Mouse (Mus musculus): ENCODE measurements around the gene Mapk7. TPM values are rescaled to one million over a fixed set of nuclear protein-coding genes. Genes with fewer than 3 reads are reported as not detected.

Gene Mapk7
- polyA plus RNA-seq, 1 experiment = 63.8 TPM

DNA sequence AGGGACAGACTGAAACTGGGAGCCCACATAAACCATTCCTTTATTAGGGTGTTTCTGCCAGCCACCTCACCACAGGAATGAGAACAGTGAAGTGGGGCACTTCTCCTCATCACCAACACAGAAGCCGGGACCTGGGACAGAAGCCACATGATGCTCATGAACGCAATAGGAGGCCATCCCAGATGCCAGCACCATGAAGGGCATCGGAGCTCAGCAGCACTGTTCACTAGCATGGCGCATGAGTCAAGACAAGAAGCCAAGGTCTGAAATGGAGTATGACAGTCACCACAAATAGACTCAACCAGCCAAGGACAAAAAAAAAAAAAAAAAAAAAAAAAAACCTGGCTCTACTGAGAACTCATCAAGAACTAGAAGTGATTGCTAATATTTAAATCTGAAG, 53.8 kb downstream of the Mapk7 start:
- no peaks in the 10 kb centered on the region for H3K4me1 ChIP-seq (replicated peaks; ENCODE audit: control insufficient read depth, insufficient read depth, low read length)
- H3K36me3 ChIP-seq (ENCODE audit: control insufficient read depth, insufficient read depth, low read length) = no peaks in the 10 kb centered on the region
- TF ChIP-seq POLR2A (IDR thresholded peaks at IDR 0.05; ENCODE audit: control insufficient read depth, extremely low read depth, insufficient read depth, low read length, poor library complexity) = no peak
- TF ChIP-seq CTCF (IDR thresholded peaks at IDR 0.05; ENCODE audit: borderline replicate concordance, control insufficient read depth, extremely low read depth, insufficient read depth, low read length, poor library complexity) = no peak
- H3K27ac ChIP-seq (ENCODE audit: control insufficient read depth, insufficient read depth, low read length) = no peak overlapping the region
- no peaks in the 10 kb centered on the region for H3K27me3 ChIP-seq (ENCODE audit: control insufficient read depth, insufficient read depth, low read length)
- 99% methylated on average over 4 of the region's 4 CpGs for WGBS
- DNase-seq = no peak
- H3K4me3 ChIP-seq (ENCODE audit: control insufficient read depth, insufficient read depth, low read length) = no peak overlapping the region

DNA sequence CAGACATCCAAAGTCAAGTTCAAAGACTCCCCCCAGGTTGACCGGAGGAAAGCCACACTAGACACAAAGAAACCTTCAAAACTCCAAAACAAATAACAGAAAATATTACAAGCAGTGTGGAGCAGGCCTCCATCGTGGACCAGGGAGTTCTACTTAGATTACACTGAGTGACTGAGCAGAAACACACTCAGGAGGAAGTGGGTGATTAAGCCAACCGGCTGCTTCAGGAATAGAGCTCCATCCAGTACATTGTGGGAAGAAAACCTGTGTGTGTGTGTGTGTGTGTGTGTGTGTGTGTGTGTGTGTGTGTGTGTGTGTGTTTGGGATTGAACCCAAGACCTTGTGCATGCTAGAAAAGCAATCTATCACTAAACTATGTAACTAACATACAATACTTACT, 55.0 kb downstream of the Mapk7 start:
- no peak for DNase-seq
- no peaks in the 10 kb centered on the region for H3K36me3 ChIP-seq (ENCODE audit: control insufficient read depth, insufficient read depth, low read length)
- 36% methylated on average over 3 of the region's 3 CpGs for WGBS
- H3K4me3 ChIP-seq (ENCODE audit: control insufficient read depth, insufficient read depth, low read length) = no peak overlapping the region
- no peaks in the 10 kb centered on the region for H3K4me1 ChIP-seq (replicated peaks; ENCODE audit: control insufficient read depth, insufficient read depth, low read length)
- no peak overlapping the region for H3K27ac ChIP-seq (ENCODE audit: control insufficient read depth, insufficient read depth, low read length)
- no peaks in the 10 kb centered on the region for H3K27me3 ChIP-seq (ENCODE audit: control insufficient read depth, insufficient read depth, low read length)
- TF ChIP-seq CTCF (IDR thresholded peaks at IDR 0.05; ENCODE audit: borderline replicate concordance, control insufficient read depth, extremely low read depth, insufficient read depth, low read length, poor library complexity) = no peak

Other genes with a start within 250 kb of the Mapk7 start
- gene Aldh3a2, start 226.9 kb downstream of the Mapk7 start, polyA plus RNA-seq (2012; rRNA removed) = 89.9 and 92.7 TPM in 2 replicates
- gene Slc47a2, start 151.5 kb downstream of the Mapk7 start, polyA plus RNA-seq (2012; rRNA removed) = 0.51 and 0.67 TPM in 2 replicates
- gene Slc47a1, start 116.1 kb downstream of the Mapk7 start, polyA plus RNA-seq (2012; rRNA removed) = 1.5 and 3.4 TPM in 2 replicates
- gene Rnf112, start 40.3 kb downstream of the Mapk7 start, polyA plus RNA-seq (2012; rRNA removed) = 0.12 and 0.13 TPM in 2 replicates
- 20.0 and 21.9 TPM in 2 replicates for gene Mfap4, start 9.0 kb downstream of the Mapk7 start, polyA plus RNA-seq (2012; rRNA removed)
- 11.6 and 16.0 TPM in 2 replicates for gene B9d1, start 10.7 kb upstream of the Mapk7 start, polyA plus RNA-seq (2012; rRNA removed)
- gene Epn2, start 85.3 kb upstream of the Mapk7 start, polyA plus RNA-seq (2012; rRNA removed) = 5.7 and 7.3 TPM in 2 replicates
- gene Grap, start 158.9 kb upstream of the Mapk7 start, polyA plus RNA-seq (2012; rRNA removed) = 119 and 124 TPM in 2 replicates
- gene Fam83g, start 189.7 kb upstream of the Mapk7 start, polyA plus RNA-seq (2012; rRNA removed) = 8.9 and 9.5 TPM in 2 replicates
- gene Slc5a10, start 226.4 kb upstream of the Mapk7 start, polyA plus RNA-seq (2012; rRNA removed) = 0.27 and 0.36 TPM in 2 replicates

Data from thymus, adult 2 months (tissue).